Mouse (Mus musculus) midbrain, embryonic 16.5 days (tissue): Measurements from ENCODE around the gene Tmem184b. TPM values are rescaled to one million over a fixed set of nuclear protein-coding genes. Genes with fewer than 3 reads are reported as not detected.

ENCODE experiments used
- ATAC-seq: fragments of 200-750 bp; cut with Nextera tagmentation; 2 replicates; pipeline ENCODE4 v1.8.0; 2017; ENCODE audit warnings: moderate TSS enrichment
- H3K27ac ChIP-seq: fragments of 300-500 bp; sonication (generic); 2 replicates; pipeline ENCODE4 v1.5.1; 2014; ENCODE audit warnings: mild to moderate bottlenecking, low read length, mixed read lengths
- H3K27me3 ChIP-seq: fragments of 300-500 bp; sonication (generic); 2 replicates; pipeline ENCODE4 v1.6.1; 2014; ENCODE audit warnings: low read depth, low read length, mixed read lengths; ENCODE audit not compliant: control insufficient read depth, insufficient read depth
- H3K36me3 ChIP-seq: fragments of 300-500 bp; sonication (generic); 2 replicates; pipeline ENCODE4 v1.6.1; 2014; ENCODE audit warnings: mild to moderate bottlenecking, low read length, moderate library complexity, mixed read lengths; ENCODE audit not compliant: control insufficient read depth, insufficient read depth
- H3K4me1 ChIP-seq: fragments of 300-500 bp; sonication (generic); 2 replicates; pipeline ENCODE4 v1.6.1; 2014; ENCODE audit warnings: mild to moderate bottlenecking, low read length, mixed read lengths; ENCODE audit not compliant: control insufficient read depth, insufficient read depth
- H3K4me2 ChIP-seq: fragments of 300-500 bp; sonication (generic); 2 replicates; pipeline ENCODE4 v1.6.1; 2014; ENCODE audit warnings: mild to moderate bottlenecking, low read length, mixed read lengths
- H3K4me3 ChIP-seq: fragments of 300-500 bp; sonication (generic); 2 replicates; pipeline ENCODE4 v1.5.1; 2014; ENCODE audit warnings: low read depth, mild to moderate bottlenecking, low read length, moderate library complexity, mixed read lengths
- H3K9ac ChIP-seq: fragments of 300-500 bp; sonication (generic); 2 replicates; pipeline ENCODE4 v1.6.1; 2014; ENCODE audit warnings: low read depth, low read length, mixed read lengths
- H3K9me3 ChIP-seq: fragments of 300-500 bp; sonication (generic); replicated peaks from 2 replicates; pipeline ENCODE4 v1.6.1; 2014; ENCODE audit warnings: mild to moderate bottlenecking, low read length, mixed read lengths; ENCODE audit not compliant: control insufficient read depth, poor library complexity, severe bottlenecking
- WGBS: fragments of 180-500 bp; shearing (Covaris S2); extraction: QIAGEN DNeasy Blood & Tissue Kit; methylation state at CpG from one replicate; pipeline ENCODE4 v1.1.7; 2014; 5-methylcytosine and 5-hydroxymethylcytosine counted together
- polyA plus RNA-seq: library from polyadenylated mRNA; unstranded; fragments of >200 nt; fragmentation: Nextera tagmentation; extraction: Ambion mirVana; gene quantifications from 2 replicates; pipeline ENCODE4 v1.2.1, GENCODE M21; 2015

Gene Tmem184b
- polyA plus RNA-seq, 1 experiment from 2014 or later = 42.5 TPM

DNA sequence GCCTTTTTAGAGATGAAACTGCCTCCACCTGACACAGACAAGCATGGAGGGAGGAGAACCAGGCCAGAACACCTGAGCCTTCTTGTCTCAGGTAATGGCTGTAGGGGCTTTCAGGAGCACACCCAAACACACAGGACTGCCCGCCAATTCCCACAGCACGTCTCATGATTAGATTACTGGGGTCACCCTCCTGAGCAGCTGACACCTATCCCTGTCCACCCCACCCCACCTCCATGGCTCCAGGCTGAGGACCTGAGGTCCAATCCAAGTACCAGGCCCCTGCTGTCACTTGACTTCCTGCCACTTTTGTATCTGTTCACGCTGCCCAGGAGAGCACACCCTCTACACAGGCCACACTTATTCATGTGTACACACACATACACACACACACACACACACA lies 77.6 kb downstream of the Tmem184b start:
- ATAC-seq = no peak
- WGBS = 72% methylated on average over 3 of the region's 3 CpGs
- peaks cover 14% of the 10 kb centered on the region for H3K4me1 ChIP-seq
- no peak overlapping the region for H3K9ac ChIP-seq
- no peak overlapping the region for H3K4me2 ChIP-seq
- no peaks in the 10 kb centered on the region for H3K9me3 ChIP-seq
- no peak overlapping the region for H3K4me3 ChIP-seq
- H3K36me3 ChIP-seq = no peaks in the 10 kb centered on the region
- no peaks in the 10 kb centered on the region for H3K27me3 ChIP-seq
- H3K27ac ChIP-seq = no peak overlapping the region

- Histone ChIP-seq H3K4me1 (peaks cover 14% of the 10 kb centered on the region), H3K9me3 (no peaks in the 10 kb centered on the region), H3K27me3 (no peaks in the 10 kb centered on the region), H3K9ac (no peak overlapping the region), H3K4me2 (no peak overlapping the region), H3K27ac (no peak overlapping the region), H3K4me3 (no peak overlapping the region), H3K36me3 (no peaks in the 10 kb centered on the region)
- 100% methylated on average over 3 of the region's 3 CpGs for WGBS
- ATAC-seq = no peak
These were observed 79.0 kb downstream of the Tmem184b start for GRCm38 (mm10) chr15:79324373-79324772.

GRCm38 (mm10) chr15:79323791-79324155 lies 79.6 kb downstream of the Tmem184b start:
- WGBS = 87% methylated on average over 4 of the region's 4 CpGs
- H3K9me3 ChIP-seq = no peaks in the 10 kb centered on the region
- H3K4me3 ChIP-seq = no peak overlapping the region
- no peak overlapping the region for H3K27ac ChIP-seq
- no peak for ATAC-seq
- H3K36me3 ChIP-seq = no peaks in the 10 kb centered on the region
- H3K4me1 ChIP-seq = peaks cover 14% of the 10 kb centered on the region
- no peaks in the 10 kb centered on the region for H3K27me3 ChIP-seq
- no peak overlapping the region for H3K9ac ChIP-seq
- H3K4me2 ChIP-seq = no peak overlapping the region

DNA sequence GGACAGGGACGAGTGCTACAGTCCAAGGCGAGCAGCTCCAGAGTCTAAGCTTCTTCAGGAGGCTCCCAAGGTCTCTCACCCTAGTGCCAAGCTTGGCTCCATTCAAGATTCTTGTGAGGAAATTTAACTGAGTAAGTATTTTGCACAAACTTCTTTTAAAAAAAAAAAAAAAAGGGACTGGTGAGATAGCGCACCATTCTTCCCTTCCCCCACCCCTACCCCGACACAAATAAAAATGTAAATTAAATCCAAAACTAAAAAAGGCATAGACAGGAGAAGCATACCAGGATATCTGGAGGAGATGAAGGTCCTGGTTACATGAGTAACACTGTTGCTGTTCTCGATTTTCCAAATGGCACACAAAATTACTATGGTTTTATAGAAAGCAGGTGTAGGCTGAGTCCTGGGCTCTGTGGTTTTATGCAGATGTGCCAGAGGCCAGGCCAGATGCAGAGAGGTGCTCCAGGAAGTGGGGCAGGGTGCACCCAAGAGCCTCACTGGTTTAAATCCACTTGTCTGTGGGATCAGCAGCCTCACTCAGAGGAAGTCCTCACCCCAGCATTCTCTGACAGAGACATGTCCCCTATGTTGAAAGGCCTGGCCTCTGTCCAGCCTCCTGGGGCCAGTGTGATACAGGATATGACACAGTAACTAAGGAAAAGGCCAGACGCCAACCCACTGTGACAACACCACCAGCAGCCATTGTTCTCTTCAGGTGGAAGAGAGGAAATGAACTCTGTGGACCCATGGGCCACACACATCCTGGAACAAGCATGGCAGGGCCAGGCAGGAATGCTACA lies 80.2 kb downstream of the Tmem184b start:
- Histone ChIP-seq H3K9ac (no peak overlapping the region), H3K4me2 (no peak overlapping the region), H3K4me1 (peaks cover 14% of the 10 kb centered on the region), H3K9me3 (no peaks in the 10 kb centered on the region), H3K36me3 (no peaks in the 10 kb centered on the region), H3K27me3 (no peaks in the 10 kb centered on the region), H3K27ac (no peak overlapping the region), H3K4me3 (no peak overlapping the region)
- 81% methylated on average over 6 of the region's 6 CpGs for WGBS
- ATAC-seq = no peak

DNA sequence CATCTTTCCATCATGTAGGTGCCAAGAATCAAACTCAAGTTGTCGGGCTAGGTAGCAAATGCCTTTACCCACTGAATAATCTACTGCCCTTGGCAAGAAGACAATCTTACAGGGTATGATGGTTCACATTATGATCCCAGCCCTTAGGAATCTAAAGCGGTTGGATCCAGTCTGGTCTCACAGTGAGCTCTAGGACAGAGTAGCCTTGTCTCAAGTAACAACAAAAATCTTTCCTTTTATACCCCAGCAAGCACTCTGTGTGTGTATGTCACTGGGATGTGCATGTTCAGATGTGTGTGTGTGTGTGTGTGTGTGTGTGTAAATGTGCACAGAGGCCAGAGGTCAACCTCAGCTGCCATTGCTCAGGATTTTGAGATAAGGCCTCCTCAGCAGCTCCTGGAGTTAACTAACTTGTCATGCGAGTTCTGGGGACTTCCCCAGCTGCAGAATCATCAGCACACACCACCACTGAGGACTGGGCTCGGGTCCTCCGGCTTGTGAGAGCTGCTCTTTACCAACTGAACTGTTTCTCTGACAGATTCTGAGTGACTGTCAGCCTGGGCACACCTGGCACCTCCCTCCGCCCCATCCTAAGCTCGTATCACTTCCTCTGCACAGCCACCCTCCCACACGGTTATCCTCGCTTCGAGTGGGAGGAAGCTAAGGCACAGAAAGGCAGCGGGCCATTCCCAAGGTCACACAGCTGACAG lies 80.9 kb downstream of the Tmem184b start:
- ATAC-seq = no peak

DNA sequence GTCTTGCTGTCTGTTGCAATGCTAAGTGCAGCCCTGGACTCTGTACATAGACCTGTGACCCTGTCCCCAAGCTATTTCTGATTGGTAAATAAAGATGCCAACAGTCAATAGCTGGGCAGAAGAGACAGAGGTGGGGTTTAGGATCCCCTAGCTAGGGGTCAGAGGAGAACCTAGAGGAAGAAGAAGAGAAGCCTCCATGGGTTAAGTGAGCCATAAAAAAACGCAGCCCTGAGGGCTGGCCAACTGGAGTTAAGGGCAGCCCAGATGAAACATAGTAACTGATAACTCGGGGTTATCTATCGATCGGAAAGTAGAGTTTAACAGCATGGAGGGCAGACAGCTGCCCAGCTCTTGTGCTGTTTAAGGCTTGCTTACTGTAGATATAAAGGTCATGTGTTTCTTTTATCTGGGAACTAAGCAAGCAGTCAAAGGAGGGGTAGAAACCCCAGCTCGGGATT lies 81.6 kb downstream of the Tmem184b start:
- peaks cover 6% of the 10 kb centered on the region for H3K4me1 ChIP-seq
- no peak for ATAC-seq
- H3K4me3 ChIP-seq = no peak overlapping the region
- H3K36me3 ChIP-seq = no peaks in the 10 kb centered on the region
- no peaks in the 10 kb centered on the region for H3K27me3 ChIP-seq
- no peak overlapping the region for H3K4me2 ChIP-seq
- 79% methylated on average over 5 of the region's 5 CpGs for WGBS
- H3K9ac ChIP-seq = no peak overlapping the region
- H3K9me3 ChIP-seq = no peaks in the 10 kb centered on the region
- no peak overlapping the region for H3K27ac ChIP-seq

More for the DNA sequence above, 80.9 kb downstream of the Tmem184b start:
- H3K9ac ChIP-seq = no peak overlapping the region
- no peaks in the 10 kb centered on the region for H3K27me3 ChIP-seq
- H3K9me3 ChIP-seq = no peaks in the 10 kb centered on the region
- H3K4me2 ChIP-seq = no peak overlapping the region
- H3K36me3 ChIP-seq = no peaks in the 10 kb centered on the region
- no peak overlapping the region for H3K4me3 ChIP-seq
- no peak overlapping the region for H3K27ac ChIP-seq
- 83% methylated on average over 11 of the region's 11 CpGs for WGBS
- peaks cover 12% of the 10 kb centered on the region for H3K4me1 ChIP-seq

- Histone ChIP-seq H3K9ac (no peak overlapping the region), H3K36me3 (0 out of 2 replicates have a peak, but pooled peaks cover 3% of the 10 kb centered on the region), H3K4me3 (no peak overlapping the region), H3K4me2 (no peak overlapping the region), H3K4me1 (no peaks in the 10 kb centered on the region), H3K9me3 (no peaks in the 10 kb centered on the region), H3K27me3 (no peaks in the 10 kb centered on the region), H3K27ac (no peak overlapping the region)
- no peak for ATAC-seq
- WGBS = 81% methylated on average over 8 of the region's 8 CpGs
These were observed 89.5 kb downstream of the Tmem184b start for GRCm38 (mm10) chr15:79313848-79314369.
